Mouse (Mus musculus): Measurements from ENCODE around the gene Mbd4. TPM values are rescaled to one million over a fixed set of nuclear protein-coding genes. Genes with fewer than 3 reads are reported as not detected.
A peak's percentile ranks its signal among the peaks of the same experiment; 100 is the strongest.

The Mbd4 gene
- polyA plus RNA-seq, 2 experiments = 13.0 to 18.8 TPM

DNA sequence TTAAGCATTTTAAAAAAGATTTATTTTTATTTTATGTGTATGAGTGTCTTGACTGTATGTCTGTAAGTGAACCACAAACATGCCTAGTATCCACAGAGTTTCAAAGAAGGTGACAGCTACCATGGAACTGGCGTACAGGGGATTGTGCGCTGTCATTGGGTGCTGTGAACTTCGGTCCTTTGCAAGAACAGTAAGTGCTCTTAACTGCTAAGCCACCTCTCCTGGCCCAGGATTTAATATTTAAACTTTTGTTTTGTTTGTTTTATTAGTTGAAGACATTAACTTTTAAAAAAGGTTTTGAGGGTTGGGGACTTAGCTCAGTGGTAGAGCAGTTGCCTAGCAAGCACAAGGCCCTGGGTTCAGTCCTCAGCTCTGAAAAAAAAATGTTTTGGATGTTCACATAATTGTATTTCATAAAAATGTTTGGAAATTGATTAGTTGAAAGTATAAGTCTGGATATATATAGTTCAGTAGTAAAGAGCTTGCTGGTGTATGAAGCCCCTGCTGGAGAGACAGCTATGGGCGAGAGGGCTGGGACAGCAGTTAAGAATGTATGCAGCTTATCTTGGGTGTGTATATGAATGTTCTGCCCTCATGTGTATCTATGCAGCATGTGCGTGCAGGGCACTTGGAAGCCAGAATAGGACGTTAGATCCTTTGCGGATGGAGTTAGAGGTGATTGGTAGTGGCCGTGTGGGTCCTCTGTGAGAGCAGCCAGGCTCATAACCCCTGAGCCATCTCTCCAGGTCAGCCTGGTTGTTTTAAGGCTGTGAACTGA, 31.8 kb downstream of the Mbd4 start:
- Histone ChIP-seq H3K36me3 (ENCODE audit: control insufficient read depth, insufficient read depth, low read length) (no peaks in the 10 kb centered on the region), H3K9ac (ENCODE audit: low read depth, low read length, severe bottlenecking) (no peak overlapping the region), H3K27me3 (ENCODE audit: control insufficient read depth, insufficient read depth, low read length) (no peaks in the 10 kb centered on the region), H3K27ac (replicated peaks; ENCODE audit: low read depth, low read length) (no peak overlapping the region), H3K9me3 (ENCODE audit: control insufficient read depth, low read length) (no peaks in the 10 kb centered on the region), H3K4me1 (ENCODE audit: control insufficient read depth, insufficient read depth, low read length) (0 out of 2 replicates have a peak, but pooled peaks cover 2% of the 10 kb centered on the region), H3K4me3 (replicated peaks; ENCODE audit: low read length) (no peak overlapping the region), H3K4me2 (replicated peaks; ENCODE audit: low read depth, low read length, severe bottlenecking) (no peak overlapping the region)
- no peak for TF ChIP-seq POLR2A (IDR thresholded peaks at IDR 0.05; ENCODE audit: borderline replicate concordance, extremely low read depth, insufficient read depth, insufficient read length)
- no peak for ATAC-seq (ENCODE audit: low FRiP score, low read depth)
- whole genome bisulfite sequencing = 85% methylated on average over 8 of the region's 8 CpGs
- DNase-seq (ENCODE audit: low spot score) = no peak

DNA sequence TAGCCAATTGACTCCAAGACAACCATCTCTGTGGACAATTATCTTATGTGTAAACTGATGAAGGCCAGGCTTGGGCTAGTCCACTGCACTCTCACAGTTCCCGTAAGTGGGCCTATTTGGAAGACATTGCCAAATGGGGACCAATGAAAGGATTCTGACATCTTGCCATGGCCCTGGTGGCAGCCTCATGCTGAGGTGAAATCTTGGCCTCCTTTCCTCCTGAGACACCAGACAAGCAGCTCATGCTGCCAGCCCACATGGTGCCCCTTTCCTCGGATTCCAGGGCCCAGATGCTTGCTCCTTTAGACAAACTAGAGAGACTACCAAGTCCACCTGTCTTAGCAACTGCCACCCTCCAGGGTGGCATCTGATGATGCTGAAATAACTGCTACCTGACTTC, 35.0 kb downstream of the Mbd4 start:
- no peak for DNase-seq (ENCODE audit: low spot score)
- Histone ChIP-seq H3K36me3 (ENCODE audit: control insufficient read depth, insufficient read depth, low read length) (no peaks in the 10 kb centered on the region), H3K27me3 (ENCODE audit: control insufficient read depth, insufficient read depth, low read length) (no peaks in the 10 kb centered on the region), H3K4me1 (ENCODE audit: control insufficient read depth, insufficient read depth, low read length) (no peaks in the 10 kb centered on the region), H3K9ac (ENCODE audit: low read depth, low read length, severe bottlenecking) (no peak overlapping the region), H3K4me3 (replicated peaks; ENCODE audit: low read length) (no peak overlapping the region), H3K4me2 (replicated peaks; ENCODE audit: low read depth, low read length, severe bottlenecking) (no peak overlapping the region), H3K27ac (replicated peaks; ENCODE audit: low read depth, low read length) (no peak overlapping the region), H3K9me3 (ENCODE audit: control insufficient read depth, low read length) (no peaks in the 10 kb centered on the region)
- ATAC-seq (ENCODE audit: low FRiP score, low read depth) = no peak
- no peak for TF ChIP-seq POLR2A (IDR thresholded peaks at IDR 0.05; ENCODE audit: borderline replicate concordance, extremely low read depth, insufficient read depth, insufficient read length)
- 87% methylated on average over 2 of the region's 2 CpGs for WGBS

DNA sequence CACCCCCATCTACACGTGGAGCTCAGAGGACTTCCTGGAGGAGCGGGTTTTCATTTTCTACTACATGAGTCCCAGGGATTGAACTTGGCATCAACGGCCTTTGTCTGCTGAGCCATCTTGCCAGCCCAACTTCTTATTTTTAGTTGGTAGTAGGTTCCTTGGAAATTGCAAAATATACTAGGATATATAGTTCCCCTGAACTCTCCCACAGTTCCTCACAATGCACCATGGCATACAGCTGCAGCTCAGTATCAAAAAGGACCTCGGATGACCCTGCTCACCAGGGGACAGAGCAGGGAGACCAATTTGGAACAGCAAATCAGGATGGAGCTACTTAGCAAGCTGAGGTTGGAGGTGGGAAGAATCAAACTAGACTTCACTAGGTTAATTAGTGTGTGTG, 38.1 kb downstream of the Mbd4 start:
- DNase-seq (ENCODE audit: low spot score) (no peak), ATAC-seq (ENCODE audit: low FRiP score, low read depth) (no peak)
- no peak for TF ChIP-seq POLR2A (IDR thresholded peaks at IDR 0.05; ENCODE audit: borderline replicate concordance, extremely low read depth, insufficient read depth, insufficient read length)
- Histone ChIP-seq H3K27me3 (ENCODE audit: control insufficient read depth, insufficient read depth, low read length) (no peaks in the 10 kb centered on the region), H3K9ac (ENCODE audit: low read depth, low read length, severe bottlenecking) (no peak overlapping the region), H3K27ac (replicated peaks; ENCODE audit: low read depth, low read length) (no peak overlapping the region), H3K4me2 (replicated peaks; ENCODE audit: low read depth, low read length, severe bottlenecking) (no peak overlapping the region), H3K36me3 (ENCODE audit: control insufficient read depth, insufficient read depth, low read length) (no peaks in the 10 kb centered on the region), H3K4me3 (replicated peaks; ENCODE audit: low read length) (no peak overlapping the region), H3K9me3 (ENCODE audit: control insufficient read depth, low read length) (no peaks in the 10 kb centered on the region), H3K4me1 (ENCODE audit: control insufficient read depth, insufficient read depth, low read length) (no peaks in the 10 kb centered on the region)
- 78% methylated on average over 4 of the region's 4 CpGs for WGBS

DNA sequence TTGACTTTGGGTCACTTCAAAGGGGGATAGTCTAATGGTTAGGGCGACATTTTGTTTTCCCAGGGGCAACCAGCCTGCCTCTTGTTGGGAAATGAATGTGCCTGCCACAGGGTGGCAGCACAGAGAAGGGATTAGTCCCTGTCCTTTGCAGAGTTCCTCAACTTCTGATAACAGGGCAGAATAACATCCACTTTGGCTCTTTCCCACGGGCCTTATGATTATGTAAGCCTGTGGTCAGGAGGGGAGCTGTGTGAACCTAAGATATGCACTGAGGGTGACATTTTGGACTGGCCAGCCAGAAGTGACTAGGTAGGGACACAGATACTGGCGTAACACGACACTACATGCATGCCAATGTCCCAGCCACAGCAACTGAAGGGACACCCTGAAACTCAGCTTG, 39.1 kb downstream of the Mbd4 start:
- Histone ChIP-seq H3K36me3 (ENCODE audit: control insufficient read depth, insufficient read depth, low read length) (no peaks in the 10 kb centered on the region), H3K4me1 (ENCODE audit: control insufficient read depth, insufficient read depth, low read length) (no peaks in the 10 kb centered on the region), H3K27me3 (ENCODE audit: control insufficient read depth, insufficient read depth, low read length) (no peaks in the 10 kb centered on the region), H3K4me3 (replicated peaks; ENCODE audit: low read length) (no peak overlapping the region), H3K27ac (replicated peaks; ENCODE audit: low read depth, low read length) (no peak overlapping the region), H3K9me3 (ENCODE audit: control insufficient read depth, low read length) (no peaks in the 10 kb centered on the region), H3K4me2 (replicated peaks; ENCODE audit: low read depth, low read length, severe bottlenecking) (no peak overlapping the region), H3K9ac (ENCODE audit: low read depth, low read length, severe bottlenecking) (no peak overlapping the region)
- 32% methylated on average over 4 of the region's 4 CpGs for WGBS
- ATAC-seq (ENCODE audit: low FRiP score, low read depth) (no peak), DNase-seq (ENCODE audit: low spot score) (peak; percentile 48)
- no peak for TF ChIP-seq POLR2A (IDR thresholded peaks at IDR 0.05; ENCODE audit: borderline replicate concordance, extremely low read depth, insufficient read depth, insufficient read length)

DNA sequence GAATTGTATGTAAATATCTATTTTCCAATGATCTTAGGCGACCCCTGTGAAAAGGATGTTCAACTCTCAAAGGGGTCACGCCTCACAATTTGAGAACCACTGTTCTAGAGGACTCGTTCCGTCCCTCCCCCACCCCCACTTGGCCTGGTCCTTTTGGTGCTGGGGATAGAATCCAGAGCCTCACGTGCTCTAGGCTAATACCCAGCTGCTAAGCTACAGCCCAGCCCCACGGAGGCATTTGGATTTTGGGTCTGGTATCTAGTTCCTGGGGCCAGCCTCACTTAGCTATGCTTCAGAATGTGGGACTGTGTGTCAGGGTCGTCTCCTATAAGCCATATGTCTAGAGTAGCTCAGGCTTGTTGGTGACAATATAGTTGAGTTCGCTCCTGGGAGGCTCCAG, 41.6 kb downstream of the Mbd4 start:
- Histone ChIP-seq H3K4me3 (replicated peaks; ENCODE audit: low read length) (no peak overlapping the region), H3K36me3 (ENCODE audit: control insufficient read depth, insufficient read depth, low read length) (peaks cover 10% of the 10 kb centered on the region), H3K9me3 (ENCODE audit: control insufficient read depth, low read length) (no peaks in the 10 kb centered on the region), H3K9ac (ENCODE audit: low read depth, low read length, severe bottlenecking) (no peak overlapping the region), H3K27me3 (ENCODE audit: control insufficient read depth, insufficient read depth, low read length) (no peaks in the 10 kb centered on the region), H3K4me1 (ENCODE audit: control insufficient read depth, insufficient read depth, low read length) (peaks cover 9% of the 10 kb centered on the region), H3K27ac (replicated peaks; ENCODE audit: low read depth, low read length) (no peak overlapping the region), H3K4me2 (replicated peaks; ENCODE audit: low read depth, low read length, severe bottlenecking) (no peak overlapping the region)
- WGBS = 64% methylated on average over 8 of the region's 8 CpGs
- ATAC-seq (ENCODE audit: low FRiP score, low read depth) (no peak), DNase-seq (ENCODE audit: low spot score) (no peak)
- TF ChIP-seq POLR2A (IDR thresholded peaks at IDR 0.05; ENCODE audit: borderline replicate concordance, extremely low read depth, insufficient read depth, insufficient read length) = no peak

Measured in limb, embryonic 14.5 days (tissue).